Mouse (Mus musculus) bone marrow macrophage, adult 2 months (primary cell): Measurements from ENCODE around the gene Vac14. TPM values are rescaled to one million over a fixed set of nuclear protein-coding genes. Genes with fewer than 3 reads are reported as not detected.
A peak's percentile ranks its signal among the peaks of the same experiment; 100 is the strongest.

ENCODE experiments used
- H3K27ac ChIP-seq: 2 replicates; pipeline ENCODE4 v1.5.1; 2012; ENCODE audit warnings: low read depth, low read length; ENCODE audit not compliant: insufficient read depth
- H3K4me1 ChIP-seq: 2 replicates; pipeline ENCODE4 v1.6.1; 2012; ENCODE audit warnings: low read length; ENCODE audit not compliant: control insufficient read depth, insufficient read depth
- H3K4me3 ChIP-seq: 2 replicates; pipeline ENCODE4 v1.5.1; 2012; ENCODE audit warnings: mild to moderate bottlenecking, low read length, moderate library complexity; ENCODE audit not compliant: insufficient read depth
- CTCF ChIP-seq: IDR thresholded peaks from 2 replicates; pipeline ENCODE4 v1.5.1; 2012; ENCODE audit warnings: low read depth, mild to moderate bottlenecking, low read length, moderate library complexity
- POLR2A ChIP-seq: IDR thresholded peaks from 2 replicates; pipeline ENCODE4 v1.6.1; 2012; ENCODE audit warnings: mild to moderate bottlenecking, low read depth, low read length, borderline replicate concordance
- polyA plus RNA-seq: library from polyadenylated mRNA; stranded (reverse); fragments of >200 nt; gene quantifications from 2 replicates; pipeline ENCODE4 v1.2.4, GENCODE M21; 2012; ENCODE audit not compliant: missing spikeins, insufficient read depth, insufficient read length

The Vac14 gene
- polyA plus RNA-seq, 1 experiment = 32.9 TPM

- peak within 1 kb of the TSS; percentile 63 for H3K4me3 ChIP-seq
- H3K4me1 ChIP-seq = no peaks in the 10 kb centered on the region
- H3K27ac ChIP-seq = no peak within 1 kb of the TSS
Measured at GRCm38 (mm10) chr8:110720685-110721598, 102.6 kb downstream of the Vac14 start, which contains the start of gene Mtss1l. TSS of gene Mtss1l (plus strand) at chr8:110721476.

GRCm38 (mm10) chr8:110721606-110722413 lies 103.4 kb downstream of the Vac14 start:
- TF ChIP-seq CTCF (no peak), POLR2A (no peak)

More at GRCm38 (mm10) chr8:110720685-110721598, 102.6 kb downstream of the Vac14 start, which contains the start of gene Mtss1l:
- TF ChIP-seq CTCF (no peak), POLR2A (no peak)

GRCm38 (mm10) chr8:110722414-110723011 lies 104.1 kb downstream of the Vac14 start:
- TF ChIP-seq POLR2A (no peak), CTCF (no peak)
- H3K4me3 ChIP-seq = peak overlapping the region; percentile 63; the same call in 1 of the 2 replicates
- H3K4me1 ChIP-seq = no peaks in the 10 kb centered on the region
- no peak overlapping the region for H3K27ac ChIP-seq

More at GRCm38 (mm10) chr8:110721606-110722413, 103.4 kb downstream of the Vac14 start:
- Histone ChIP-seq H3K4me3 (peak overlapping the region; percentile 63), H3K27ac (no peak overlapping the region), H3K4me1 (no peaks in the 10 kb centered on the region)

GRCm38 (mm10) chr8:110724493-110724892 lies 106.1 kb downstream of the Vac14 start:
- TF ChIP-seq POLR2A (no peak), CTCF (no peak)
- Histone ChIP-seq H3K4me3 (no peak overlapping the region), H3K27ac (no peak overlapping the region), H3K4me1 (no peaks in the 10 kb centered on the region)

GRCm38 (mm10) chr8:110725084-110725838 lies 106.9 kb downstream of the Vac14 start:
- Histone ChIP-seq H3K27ac (no peak overlapping the region), H3K4me1 (no peaks in the 10 kb centered on the region), H3K4me3 (no peak overlapping the region)
- no peak for TF ChIP-seq POLR2A
- no peak for TF ChIP-seq CTCF

GRCm38 (mm10) chr8:110726893-110727292 lies 108.5 kb downstream of the Vac14 start:
- no peaks in the 10 kb centered on the region for H3K4me1 ChIP-seq
- H3K27ac ChIP-seq = no peak overlapping the region
- no peak overlapping the region for H3K4me3 ChIP-seq
- TF ChIP-seq CTCF (peak; percentile 38), POLR2A (no peak)

GRCm38 (mm10) chr8:110731346-110731859 lies 113.0 kb downstream of the Vac14 start:
- no peak for TF ChIP-seq CTCF
- no peak for TF ChIP-seq POLR2A
- H3K4me3 ChIP-seq = no peak overlapping the region
- no peak overlapping the region for H3K27ac ChIP-seq
- H3K4me1 ChIP-seq = no peaks in the 10 kb centered on the region

GRCm38 (mm10) chr8:110733036-110733435 lies 114.7 kb downstream of the Vac14 start:
- no peak overlapping the region for H3K4me3 ChIP-seq
- no peak for TF ChIP-seq CTCF
- no peak for TF ChIP-seq POLR2A
- H3K4me1 ChIP-seq = no peaks in the 10 kb centered on the region
- H3K27ac ChIP-seq = no peak overlapping the region
